Mouse (Mus musculus): ENCODE results near the gene 4931429L15Rik.

4931429L15Rik gene

GRCm38 (mm10) chr9:46327706-46328571, 8.2 kb upstream of the 4931429L15Rik start:
- no peak for DNase-seq (ENCODE audit: low spot score in 2 of 2)

GRCm38 (mm10) chr9:46326694-46327405, 7.1 kb upstream of the 4931429L15Rik start:
- no peak for DNase-seq (ENCODE audit: low spot score in 2 of 2)

GRCm38 (mm10) chr9:46320461-46320860, 675 bp upstream of the 4931429L15Rik start:
- DNase-seq (ENCODE audit: low spot score in 2 of 2), result no peak

GRCm38 (mm10) chr9:46317957-46318356, 1.8 kb downstream of the 4931429L15Rik start:
- DNase-seq (ENCODE audit: low spot score in 2 of 2), result no peak

- DNase-seq (ENCODE audit: low spot score in 2 of 2), result no peak
These were observed 2.9 kb downstream of the 4931429L15Rik start for GRCm38 (mm10) chr9:46316909-46317308.

GRCm38 (mm10) chr9:46316388-46316787, 3.4 kb downstream of the 4931429L15Rik start:
- DNase-seq (ENCODE audit: low spot score in 2 of 2), result no peak

GRCm38 (mm10) chr9:46315807-46316365, 3.9 kb downstream of the 4931429L15Rik start:
- DNase-seq (ENCODE audit: low spot score in 2 of 2), result no peak

GRCm38 (mm10) chr9:46314921-46315320, 4.9 kb downstream of the 4931429L15Rik start:
- DNase-seq (ENCODE audit: low spot score in 2 of 2), result no peak

- DNase-seq (ENCODE audit: low spot score in 2 of 2), result peak; percentile 46 to 80
These were observed 5.3 kb downstream of the 4931429L15Rik start for GRCm38 (mm10) chr9:46314507-46314906.

- no peak for DNase-seq (ENCODE audit: low spot score in 2 of 2)
These were observed 10.7 kb downstream of the 4931429L15Rik start for GRCm38 (mm10) chr9:46309121-46309520.

- DNase-seq (ENCODE audit: low spot score in 2 of 2), result peak; percentile 23 to 75
These were observed 17.6 kb downstream of the 4931429L15Rik start for GRCm38 (mm10) chr9:46302142-46302541.

- DNase-seq (ENCODE audit: low spot score in 2 of 2), result no peak
These were observed 21.4 kb downstream of the 4931429L15Rik start for GRCm38 (mm10) chr9:46298381-46298780.

- DNase-seq (ENCODE audit: low spot score in 2 of 2), result peak; percentile 97 to 99
These were observed 37.0 kb downstream of the 4931429L15Rik start, which contains the start of gene Bud13 for GRCm38 (mm10) chr9:46282631-46283436. TSS of gene Bud13 (plus strand) at chr9:46283008.

- no peak for DNase-seq (ENCODE audit: low spot score in 2 of 2)
These were observed 45.3 kb downstream of the 4931429L15Rik start for GRCm38 (mm10) chr9:46274494-46274893.

GRCm38 (mm10) chr9:46272677-46273454, 46.9 kb downstream of the 4931429L15Rik start, which contains the start of gene Zpr1:
TSS of gene Zpr1 (plus strand) at chr9:46273064.
- DNase-seq (ENCODE audit: low spot score in 2 of 2), result peak; percentile 82 to 91

GRCm38 (mm10) chr9:46272070-46272469, 47.7 kb downstream of the 4931429L15Rik start:
- no peak for DNase-seq (ENCODE audit: low spot score in 2 of 2)

- DNase-seq (ENCODE audit: low spot score in 2 of 2), result no peak
These were observed 49.0 kb downstream of the 4931429L15Rik start for GRCm38 (mm10) chr9:46270782-46271181.

- DNase-seq (ENCODE audit: low spot score in 2 of 2), result no peak
These were observed 50.7 kb downstream of the 4931429L15Rik start for GRCm38 (mm10) chr9:46269125-46269524.

GRCm38 (mm10) chr9:46268343-46268873, 51.4 kb downstream of the 4931429L15Rik start, which contains the start of gene Apoa5:
TSS of gene Apoa5 (plus strand) at chr9:46268633.
- no peak for DNase-seq (ENCODE audit: low spot score in 2 of 2)

GRCm38 (mm10) chr9:46261131-46261530, 58.7 kb downstream of the 4931429L15Rik start:
- DNase-seq (ENCODE audit: low spot score in 2 of 2), result no peak

All from spleen, postnatal 4 days (tissue).